Mouse (Mus musculus): ENCODE data around the gene Ctf1.

Ctf1 gene

DNA sequence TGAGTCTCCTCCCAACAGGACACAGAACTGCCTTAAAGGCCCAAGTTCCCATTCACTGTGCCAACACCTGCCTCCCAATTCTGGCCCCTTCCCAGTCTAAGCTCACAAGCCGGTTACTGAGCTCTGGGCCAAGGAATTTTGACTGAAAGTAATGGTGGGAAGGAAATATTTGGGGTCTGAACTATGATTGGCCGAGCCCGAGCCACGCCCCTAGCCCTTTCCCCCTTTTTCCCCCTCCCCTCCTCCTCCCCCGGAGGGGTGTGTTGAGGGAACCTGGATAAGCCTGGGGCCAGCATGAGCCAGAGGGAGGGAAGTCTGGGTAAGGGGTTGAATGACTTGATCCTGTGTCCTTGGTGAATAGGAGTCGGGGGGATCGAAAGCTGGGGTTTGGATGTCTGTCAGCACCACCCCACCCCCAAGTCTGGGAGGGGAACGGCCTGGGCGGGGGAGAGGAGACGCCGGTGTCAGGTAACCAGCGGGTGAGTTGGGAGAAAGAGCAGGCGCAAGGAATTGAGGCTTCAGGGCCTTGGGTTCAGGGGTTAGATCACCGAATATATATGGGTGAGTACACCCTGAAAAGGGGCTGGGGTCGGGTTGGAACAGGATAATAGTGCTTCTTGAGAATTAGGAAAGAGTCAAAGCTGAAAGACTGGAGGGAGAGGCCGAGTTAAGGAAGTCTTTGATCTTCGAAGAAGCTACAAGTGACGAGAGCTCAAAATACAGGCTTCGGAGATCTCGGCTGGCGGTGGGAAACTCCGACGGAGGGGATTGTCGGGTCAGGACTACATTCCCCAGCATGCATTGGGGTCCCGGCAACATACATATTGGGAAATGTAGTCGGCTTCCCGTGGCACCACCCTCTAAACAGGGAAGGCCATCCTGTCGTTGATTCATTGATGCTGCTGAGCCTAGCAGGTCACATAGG, at the start of gene Ctf1:
TSS of gene Ctf1 (plus strand) at position 276 of the 925 bp plus-strand sequence.
- DNase-seq (ENCODE audit: low read depth, low spot score) = peak; percentile 63

DNA sequence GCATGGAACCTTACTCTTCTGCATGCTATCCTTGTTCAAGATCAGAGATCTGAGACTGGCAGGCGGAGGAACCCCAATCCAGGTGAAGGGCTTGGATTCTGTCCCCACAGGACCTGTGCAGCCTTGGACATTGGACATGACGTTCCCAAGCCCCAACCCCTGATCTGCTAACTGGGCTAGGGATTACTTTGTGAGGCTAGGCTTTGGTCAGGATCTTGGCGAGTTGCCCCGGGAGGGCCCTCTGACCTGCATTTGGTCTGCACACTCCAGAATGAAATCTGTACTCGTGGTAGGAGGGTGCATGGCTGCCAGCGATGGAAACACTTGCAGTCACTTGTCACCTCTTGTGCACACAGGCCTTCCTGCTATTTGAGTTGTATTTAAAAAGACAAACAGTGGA, 49.6 kb upstream of the Ctf1 start:
- DNase-seq (ENCODE audit: low read depth, low spot score) = no peak

DNA sequence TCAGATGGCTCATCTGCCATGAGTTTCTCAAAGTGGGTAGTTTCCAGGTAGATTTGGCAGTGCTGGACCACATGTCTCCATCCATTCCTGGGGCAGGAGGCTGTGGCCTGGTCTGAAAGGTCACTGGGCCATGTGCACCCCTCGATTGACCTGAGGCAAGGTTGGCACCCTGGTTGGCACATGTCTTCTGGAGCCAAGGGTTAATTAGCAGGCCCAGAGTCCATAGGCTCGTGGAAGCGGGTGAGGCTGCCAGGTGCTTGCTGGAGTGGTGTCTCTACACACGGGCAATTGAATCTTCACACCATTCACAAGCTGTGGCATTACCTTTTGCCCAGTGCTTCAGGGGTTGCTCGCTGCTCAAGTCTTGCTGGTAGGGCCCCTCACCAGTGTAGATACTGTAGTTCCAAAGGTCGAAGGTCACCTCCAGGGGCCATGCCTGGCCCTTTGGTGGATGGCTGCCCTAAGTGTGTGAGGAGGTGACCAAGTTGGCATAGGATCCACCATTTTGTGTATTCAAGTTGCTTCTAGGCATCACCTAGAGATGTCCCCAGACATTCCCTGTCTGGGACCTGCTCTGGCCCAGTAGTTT, 46.4 kb upstream of the Ctf1 start:
- DNase-seq (ENCODE audit: low read depth, low spot score) = no peak

DNA sequence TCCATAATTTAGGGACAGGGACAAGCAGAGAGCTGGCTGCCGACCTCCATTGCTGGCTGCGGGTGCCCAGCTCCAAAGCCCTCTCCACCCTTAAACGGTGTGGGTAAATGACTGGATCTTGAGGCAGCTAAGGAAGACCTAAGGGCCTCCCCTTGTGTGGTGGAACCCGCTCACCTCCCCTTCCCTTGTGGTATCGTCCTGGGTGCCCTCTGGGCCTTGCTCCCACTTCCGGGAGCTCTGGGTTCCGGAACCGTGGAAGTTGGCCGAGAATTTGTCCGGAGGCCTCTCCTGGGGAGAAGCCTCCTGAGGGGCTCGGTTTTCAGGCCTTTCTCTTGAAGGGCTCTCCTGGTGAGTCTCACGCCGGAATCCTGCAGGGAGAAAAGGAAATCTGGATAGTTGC, 45.9 kb upstream of the Ctf1 start:
- no peak for DNase-seq (ENCODE audit: low read depth, low spot score)

DNA sequence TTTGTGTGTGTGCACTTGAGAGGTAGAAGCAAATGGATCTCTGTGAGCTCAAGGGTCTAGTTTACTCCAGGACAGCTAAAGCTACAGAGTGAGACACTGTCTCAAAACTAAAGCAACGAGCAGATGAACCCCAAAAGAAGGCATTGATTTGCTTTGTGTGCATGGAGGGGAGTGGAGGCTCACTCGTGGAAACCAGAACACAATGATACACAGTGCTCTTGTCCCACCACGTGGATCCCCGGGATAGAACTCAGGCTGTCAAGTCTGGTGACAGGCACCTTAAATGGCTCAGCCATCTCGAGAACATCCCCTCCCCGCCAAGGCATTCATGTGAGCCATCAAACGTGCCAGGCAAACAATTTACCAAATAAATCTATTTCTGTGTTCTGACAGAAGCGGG, 45.4 kb upstream of the Ctf1 start:
- DNase-seq (ENCODE audit: low read depth, low spot score) = no peak

- DNase-seq (ENCODE audit: low read depth, low spot score) = no peak
Observed at GRCm38 (mm10) chr7:127671880-127672774, 40.4 kb upstream of the Ctf1 start.

DNA sequence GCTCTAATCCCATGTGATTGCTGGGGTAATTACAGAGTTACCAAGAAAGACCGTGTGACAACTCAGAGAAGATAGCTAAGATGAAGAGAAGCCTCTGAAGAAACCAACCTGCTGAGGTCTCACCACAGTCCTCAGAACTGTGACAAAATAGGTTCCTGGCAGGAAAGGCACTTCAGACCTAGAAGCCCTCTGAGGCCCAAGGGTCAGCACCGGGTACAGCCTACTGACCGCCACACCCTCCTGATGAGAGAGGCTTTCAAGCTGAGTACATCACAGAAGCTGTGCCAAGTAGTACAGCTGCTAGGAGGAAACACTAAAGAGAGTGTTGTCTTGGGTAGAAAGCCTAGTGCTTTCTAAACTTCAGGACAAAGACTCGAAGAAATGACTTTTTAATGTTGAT, 39.8 kb upstream of the Ctf1 start:
- no peak for DNase-seq (ENCODE audit: low read depth, low spot score)

GRCm38 (mm10) chr7:127674977-127675376, 37.6 kb upstream of the Ctf1 start:
- DNase-seq (ENCODE audit: low read depth, low spot score) = peak; percentile 70

DNA sequence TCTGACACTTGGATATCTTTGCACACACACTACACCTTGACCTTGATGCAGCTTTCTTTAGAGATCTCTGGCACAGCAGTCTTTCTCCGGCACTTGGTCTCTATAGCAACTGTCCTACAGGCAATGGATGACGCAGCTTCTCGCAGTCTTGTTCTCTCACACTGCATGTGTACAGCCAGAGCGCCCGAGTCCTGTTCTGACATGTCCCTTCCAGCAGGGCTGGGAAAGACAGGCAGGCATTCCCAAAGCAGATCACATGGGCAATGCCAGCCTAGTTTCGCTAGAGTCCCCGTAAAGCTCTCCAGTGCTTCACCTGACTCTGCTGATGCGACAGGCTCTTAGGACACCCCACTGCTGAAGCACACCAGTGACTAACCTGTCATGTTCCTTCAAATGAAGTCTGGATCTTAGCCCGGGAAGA, 37.1 kb upstream of the Ctf1 start:
- DNase-seq (ENCODE audit: low read depth, low spot score) = no peak

- DNase-seq (ENCODE audit: low read depth, low spot score) = peak; percentile 57
Observed at GRCm38 (mm10) chr7:127677077-127677476, 35.5 kb upstream of the Ctf1 start.

DNA sequence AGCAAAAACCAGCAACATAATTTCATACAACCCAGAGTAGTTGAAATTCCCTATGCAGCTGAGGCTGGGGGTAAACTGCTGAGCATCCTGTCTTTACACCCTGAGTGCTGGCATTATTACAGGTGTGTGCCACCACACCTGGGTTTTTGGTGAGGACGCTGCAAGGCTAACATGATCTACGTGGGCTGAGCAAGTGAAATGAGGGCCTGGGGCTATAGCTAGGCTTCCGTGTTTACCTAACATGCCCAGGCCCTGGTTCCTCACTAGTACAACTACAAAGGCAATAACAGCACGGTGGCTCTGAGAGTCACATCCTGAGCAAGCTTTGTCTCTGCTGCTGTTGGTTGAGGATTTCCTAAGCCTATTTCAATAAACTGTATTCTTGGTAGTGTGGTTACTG, 34.9 kb upstream of the Ctf1 start:
- DNase-seq (ENCODE audit: low read depth, low spot score) = no peak

- DNase-seq (ENCODE audit: low read depth, low spot score) = no peak
Observed at GRCm38 (mm10) chr7:127678811-127679210, 33.7 kb upstream of the Ctf1 start.

DNA sequence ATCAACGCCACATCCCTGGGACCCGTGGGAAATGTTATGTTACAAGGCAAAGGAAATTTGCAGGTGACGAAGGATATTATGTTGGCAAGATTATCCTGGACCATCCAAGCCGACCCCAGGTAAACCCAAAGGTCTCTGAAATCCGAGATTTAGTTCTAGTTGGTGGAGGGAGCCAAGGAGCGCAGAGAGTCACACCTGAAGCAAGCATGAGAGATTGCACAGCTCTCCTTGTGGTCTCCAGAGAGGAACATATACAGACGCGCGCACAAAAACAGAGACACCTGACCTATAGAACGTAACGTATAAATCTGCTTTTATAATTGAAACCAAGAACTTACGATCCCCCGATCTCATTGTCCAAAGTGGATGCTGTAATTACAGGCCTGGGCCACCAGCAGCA, 32.0 kb upstream of the Ctf1 start:
- no peak for DNase-seq (ENCODE audit: low read depth, low spot score)

DNA sequence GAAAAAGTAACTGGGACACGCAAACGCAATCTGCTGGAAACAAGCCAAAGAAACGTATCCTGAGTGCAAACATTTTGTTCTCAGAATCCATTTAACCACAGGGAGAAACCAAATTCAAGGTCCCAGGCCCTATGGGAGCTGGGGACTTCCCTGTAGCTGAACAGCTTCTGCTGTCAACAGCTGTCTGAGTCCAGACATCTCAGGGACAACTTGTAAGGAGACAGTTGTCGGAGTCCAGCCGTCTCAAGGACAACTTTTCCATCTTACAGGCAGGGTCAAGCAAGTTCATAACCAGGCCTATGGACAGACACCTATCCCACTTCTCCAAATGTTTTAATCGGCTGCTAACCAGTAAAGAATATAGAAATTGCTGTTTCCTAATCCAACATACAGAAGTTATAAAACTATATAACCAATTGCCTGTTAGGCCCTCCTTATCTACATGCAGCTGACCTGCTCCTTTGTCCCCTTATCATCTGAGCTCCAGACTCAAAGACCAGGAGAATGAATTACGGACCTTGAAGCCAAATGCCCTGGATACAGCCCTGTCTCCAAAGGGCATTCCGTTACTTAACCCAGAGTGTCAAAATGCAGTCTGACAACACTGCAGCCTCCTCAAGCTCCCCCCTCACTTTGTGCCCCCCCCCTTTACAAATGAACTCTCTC, 30.5 kb upstream of the Ctf1 start:
- no peak for DNase-seq (ENCODE audit: low read depth, low spot score)

DNA sequence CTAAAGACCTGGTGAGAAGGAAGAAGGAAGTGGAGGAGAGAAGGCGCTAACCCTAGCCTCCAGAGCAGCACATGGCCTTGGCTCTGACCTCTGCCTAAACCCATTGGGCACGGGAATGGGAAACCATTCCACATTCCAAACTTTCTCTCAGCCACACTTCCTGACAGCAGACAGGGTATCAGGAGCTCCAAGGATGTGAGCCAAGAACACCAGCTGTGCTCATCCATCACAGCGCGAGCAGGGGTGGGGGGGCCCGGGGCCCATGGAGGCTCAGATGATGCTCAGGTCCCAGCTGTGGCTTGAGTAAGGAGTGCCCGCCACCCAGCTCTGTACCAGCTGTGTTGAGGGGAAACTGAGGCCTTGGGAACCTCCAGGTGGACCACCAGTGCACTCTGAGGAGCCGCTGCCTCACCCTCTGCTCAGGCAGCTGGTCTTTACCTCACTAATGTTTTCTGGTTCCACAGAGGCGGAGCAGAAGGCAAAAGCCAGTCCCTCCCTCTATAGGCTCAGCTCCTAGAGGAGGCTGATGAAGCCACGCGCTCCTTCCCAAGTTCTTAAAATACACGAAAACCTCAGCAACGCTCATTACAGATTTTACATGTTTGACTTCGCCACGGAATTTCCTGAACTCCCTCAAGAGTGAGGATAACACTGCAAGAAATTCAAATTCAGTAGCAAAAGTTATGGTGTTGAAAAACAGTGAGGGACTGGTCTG, 27.1 kb upstream of the Ctf1 start:
- DNase-seq (ENCODE audit: low read depth, low spot score) = no peak

- DNase-seq (ENCODE audit: low read depth, low spot score) = no peak
Observed at GRCm38 (mm10) chr7:127686740-127687449, 25.6 kb upstream of the Ctf1 start.

DNA sequence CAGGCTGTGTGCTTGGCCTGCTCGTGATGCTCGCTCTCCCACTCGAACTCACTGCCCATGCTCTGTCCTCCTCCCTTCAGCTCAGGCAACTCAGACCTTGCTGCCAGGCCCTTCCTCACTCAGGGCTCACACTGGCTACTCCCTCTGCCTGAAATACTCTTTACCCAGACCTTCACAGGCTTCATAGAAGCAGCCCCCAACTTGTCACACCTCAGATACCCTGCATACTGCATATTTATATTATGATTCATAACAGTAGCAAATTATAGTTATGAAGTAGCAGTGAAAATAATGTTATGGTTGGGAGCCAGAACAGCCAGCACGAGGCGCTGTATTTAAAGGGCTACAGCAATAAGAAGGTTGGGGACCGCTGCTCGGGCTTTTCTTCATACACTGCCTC, 23.6 kb upstream of the Ctf1 start:
- no peak for DNase-seq (ENCODE audit: low read depth, low spot score)

GRCm38 (mm10) chr7:127689626-127690280, 22.8 kb upstream of the Ctf1 start:
- DNase-seq (ENCODE audit: low read depth, low spot score) = no peak

GRCm38 (mm10) chr7:127691221-127691989, 21.1 kb upstream of the Ctf1 start:
- DNase-seq (ENCODE audit: low read depth, low spot score) = peak; percentile 76
